Mouse (Mus musculus) MEL (cell line): ENCODE measurements around the gene Atp5l. TPM values are rescaled to one million over a fixed set of nuclear protein-coding genes. Genes with fewer than 3 reads are reported as not detected.

ENCODE experiments used
- DNase-seq: peaks from one replicate; pipeline ENCODE4 v3.0.0; 2011; ENCODE audit warnings: low read depth, low spot score
- H3K27ac ChIP-seq: 2 replicates; pipeline ENCODE4 v1.5.1; 2012; ENCODE audit warnings: low read depth, mild to moderate bottlenecking, control low read depth, low read length, moderate library complexity; ENCODE audit not compliant: control insufficient read depth
- H3K27me3 ChIP-seq, 2 experiments: fragments of 150-350 bp in 1 of 2; sonication (generic) in 1 of 2; 2 replicates each; pipeline ENCODE4 v1.6.1; 2012; ENCODE audit warnings: low read length in 2 of 2, mild to moderate bottlenecking in 2 of 2, improper control_type of control experiment in 1 of 2, moderate library complexity in 1 of 2; ENCODE audit not compliant: insufficient read depth in 2 of 2, control insufficient read depth in 1 of 2
- H3K36me3 ChIP-seq, 2 experiments: 2 replicates each; pipeline ENCODE4 v1.6.1; 2012 to 2014; ENCODE audit warnings: low read length in 2 of 2, improper control_type of control experiment in 1 of 2, inconsistent platforms in 1 of 2, mild to moderate bottlenecking in 1 of 2; ENCODE audit not compliant: insufficient read depth in 2 of 2, control insufficient read depth in 1 of 2
- H3K4me1 ChIP-seq, 2 experiments: fragments of 150-350 bp in 1 of 2; sonication (generic) in 1 of 2; 2 replicates each; pipeline ENCODE4 v1.6.1; 2012; ENCODE audit warnings: low read length in 2 of 2, improper control_type of control experiment in 1 of 2, mild to moderate bottlenecking in 1 of 2; ENCODE audit not compliant: insufficient read depth in 2 of 2, control insufficient read depth in 1 of 2
- H3K4me3 ChIP-seq, 2 experiments: fragments of 150-350 bp in 1 of 2; sonication (generic) in 1 of 2; 2 replicates each; pipeline ENCODE4 v1.5.1; 2012; ENCODE audit warnings: low read depth in 2 of 2, low read length in 2 of 2, mild to moderate bottlenecking in 2 of 2, moderate library complexity in 2 of 2, control low read depth in 1 of 2, improper control_type of control experiment in 1 of 2; ENCODE audit not compliant: control insufficient read depth in 1 of 2, insufficient read depth in 1 of 2
- H3K79me2 ChIP-seq: 2 replicates; pipeline ENCODE4 v1.6.1; 2012; ENCODE audit warnings: mild to moderate bottlenecking, low read length, moderate library complexity; ENCODE audit not compliant: control insufficient read depth, poor library complexity, insufficient read depth
- H3K9ac ChIP-seq: 2 replicates; pipeline ENCODE4 v1.6.1; 2012; ENCODE audit warnings: low read depth, mild to moderate bottlenecking, control low read depth, low read length, moderate library complexity; ENCODE audit not compliant: control insufficient read depth, poor library complexity, severe bottlenecking
- H3K9me3 ChIP-seq: fragments of 150-350 bp; sonication (generic); replicated peaks from 2 replicates; pipeline ENCODE4 v1.6.1; 2012; ENCODE audit warnings: mild to moderate bottlenecking, low read length, improper control_type of control experiment, moderate library complexity; ENCODE audit not compliant: insufficient read depth
- BHLHE40 ChIP-seq: IDR thresholded peaks from 2 replicates; pipeline ENCODE4 v1.6.1; 2012; ENCODE audit warnings: low read depth, mild to moderate bottlenecking, inconsistent platforms, low read length, improper control_type of control experiment, borderline replicate concordance
- CHD1 ChIP-seq: IDR thresholded peaks from 2 replicates; pipeline ENCODE4 v1.6.1; 2012; ENCODE audit warnings: low read depth, mild to moderate bottlenecking, inconsistent platforms, low read length, improper control_type of control experiment
- CHD2 ChIP-seq: IDR thresholded peaks from 2 replicates; pipeline ENCODE4 v1.6.1; 2011; ENCODE audit warnings: low read length, improper control_type of control experiment
- CTCF ChIP-seq, 3 experiments: IDR thresholded peaks in 2 of 3; conservative IDR thresholded peaks in 1 of 3; 2 replicates each; pipeline ENCODE4 v1.5.1; 2011 to 2012; ENCODE audit warnings: low read length in 3 of 3, low read depth in 2 of 3, mild to moderate bottlenecking in 2 of 3, improper control_type of control experiment in 1 of 3, inconsistent platforms in 1 of 3, mixed read lengths in 1 of 3, moderate library complexity in 1 of 3; ENCODE audit not compliant: control insufficient read depth in 1 of 3, insufficient read depth in 1 of 3, poor library complexity in 1 of 3, severe bottlenecking in 1 of 3
- ELF1 ChIP-seq: IDR thresholded peaks from 2 replicates; pipeline ENCODE4 v1.6.1; 2014; ENCODE audit warnings: low read depth, mild to moderate bottlenecking, inconsistent platforms, low read length, improper control_type of control experiment, moderate library complexity
- EP300 ChIP-seq, 2 experiments: IDR thresholded peaks; 2 replicates each; pipeline ENCODE4 v1.6.1; 2011; ENCODE audit warnings: improper control_type of control experiment in 2 of 2, low read length in 2 of 2, low read depth in 1 of 2, mild to moderate bottlenecking in 1 of 2
- ETS1 ChIP-seq: IDR thresholded peaks from 2 replicates; pipeline ENCODE4 v1.6.1; 2012; ENCODE audit warnings: low read depth, mild to moderate bottlenecking, inconsistent platforms, low read length, improper control_type of control experiment, moderate library complexity
- GATA1 ChIP-seq: IDR thresholded peaks from 2 replicates; pipeline ENCODE4 v1.6.1; 2011; ENCODE audit warnings: low read depth, low read length, improper control_type of control experiment
- HCFC1 ChIP-seq: IDR thresholded peaks from 2 replicates; pipeline ENCODE4 v1.6.1; 2012; ENCODE audit warnings: low read depth, mild to moderate bottlenecking, inconsistent platforms, low read length, improper control_type of control experiment, moderate library complexity
- JUND ChIP-seq: IDR thresholded peaks from 2 replicates; pipeline ENCODE4 v1.6.1; 2011; ENCODE audit warnings: low read depth, mild to moderate bottlenecking, improper control_type of control experiment, low read length
- KAT2A ChIP-seq: conservative IDR thresholded peaks from 2 replicates; pipeline ENCODE4 v1.6.1; 2012; ENCODE audit warnings: low read depth, low read length, improper control_type of control experiment, inconsistent platforms
- MAFK ChIP-seq: IDR thresholded peaks from 2 replicates; pipeline ENCODE4 v1.6.1; 2011; ENCODE audit warnings: low read depth, mild to moderate bottlenecking, low read length, improper control_type of control experiment, borderline replicate concordance
- MAX ChIP-seq: IDR thresholded peaks from 2 replicates; pipeline ENCODE4 v1.6.1; 2011; ENCODE audit warnings: low read length, improper control_type of control experiment
- MAZ ChIP-seq: IDR thresholded peaks from 2 replicates; pipeline ENCODE4 v1.6.1; 2012; ENCODE audit warnings: low read depth, mild to moderate bottlenecking, inconsistent platforms, low read length, improper control_type of control experiment
- MEF2A ChIP-seq: IDR thresholded peaks from 2 replicates; pipeline ENCODE4 v1.6.1; 2014; ENCODE audit warnings: low read depth, mild to moderate bottlenecking, inconsistent platforms, low read length, improper control_type of control experiment; ENCODE audit not compliant: poor library complexity, insufficient replicate concordance, severe bottlenecking; ENCODE audit errors: extremely low read depth
- MXI1 ChIP-seq: IDR thresholded peaks from 2 replicates; pipeline ENCODE4 v1.6.1; 2011; ENCODE audit warnings: mild to moderate bottlenecking, low read depth, low read length, improper control_type of control experiment
- MYB ChIP-seq: IDR thresholded peaks from 2 replicates; pipeline ENCODE4 v1.6.1; 2011; ENCODE audit warnings: mild to moderate bottlenecking, low read depth, low read length, improper control_type of control experiment
- MYC ChIP-seq: IDR thresholded peaks from 2 replicates; pipeline ENCODE4 v1.6.1; 2011; ENCODE audit warnings: low read depth, mild to moderate bottlenecking, low read length, improper control_type of control experiment, moderate library complexity
- NELFE ChIP-seq: IDR thresholded peaks from 2 replicates; pipeline ENCODE4 v1.6.1; 2011; ENCODE audit warnings: low read depth, low read length, improper control_type of control experiment
- POLR2AphosphoS2 ChIP-seq: IDR thresholded peaks from 2 replicates; pipeline ENCODE4 v1.6.1; 2011; ENCODE audit warnings: low read length, improper control_type of control experiment
- POLR2AphosphoS5 ChIP-seq: IDR thresholded peaks from 2 replicates; pipeline ENCODE4 v1.6.1; 2012; ENCODE audit warnings: low read depth, borderline replicate concordance, mild to moderate bottlenecking, inconsistent platforms, low read length, moderate library complexity, mixed read lengths
- RCOR1 ChIP-seq: IDR thresholded peaks from 2 replicates; pipeline ENCODE4 v1.6.1; 2012; ENCODE audit warnings: low read depth, mild to moderate bottlenecking, inconsistent platforms, low read length, improper control_type of control experiment
- SMC3 ChIP-seq: IDR thresholded peaks from 2 replicates; pipeline ENCODE4 v1.6.1; 2011; ENCODE audit warnings: low read depth, low read length, improper control_type of control experiment
- TAL1 ChIP-seq: IDR thresholded peaks from 2 replicates; pipeline ENCODE4 v1.6.1; 2012; ENCODE audit warnings: mild to moderate bottlenecking, inconsistent platforms, low read length, moderate library complexity, mixed read lengths
- TCF12 ChIP-seq: IDR thresholded peaks from 2 replicates; pipeline ENCODE4 v1.6.1; 2014; ENCODE audit warnings: low read depth, mild to moderate bottlenecking, inconsistent platforms, low read length, improper control_type of control experiment, moderate library complexity
- UBTF ChIP-seq: IDR thresholded peaks from 2 replicates; pipeline ENCODE4 v1.6.1; 2012; ENCODE audit warnings: low read depth, mild to moderate bottlenecking, inconsistent platforms, low read length, improper control_type of control experiment, moderate library complexity, borderline replicate concordance; ENCODE audit not compliant: insufficient read depth
- ZKSCAN1 ChIP-seq: IDR thresholded peaks from 2 replicates; pipeline ENCODE4 v1.6.1; 2012; ENCODE audit warnings: low read depth, mild to moderate bottlenecking, inconsistent platforms, low read length, improper control_type of control experiment, moderate library complexity
- polyA plus RNA-seq, 2 experiments: library from polyadenylated mRNA; stranded (reverse) in 1 of 2; unstranded in 1 of 2; fragments of >175 nt in 1 of 2; fragments of >200 nt in 1 of 2; gene quantifications; 2 replicates each; pipeline versions ENCODE4 v1.2.1 to v1.2.4; 2012; ENCODE audit warnings: low replicate concordance in 2 of 2, low read depth in 1 of 2; ENCODE audit not compliant: insufficient read length in 2 of 2, insufficient read depth in 1 of 2, missing spikeins in 1 of 2
- total RNA-seq: library from RNA; depleted of rRNA; stranded (reverse); fragments of 300-350 nt; gene quantifications from 2 replicates; pipeline ENCODE4 v1.2.3, GENCODE M21; 2012

Gene Atp5l
- total and polyA plus RNA-seq, 3 experiments, result 320 to 719 TPM; not detected in 1

- TF ChIP-seq CTCF (IDR thresholded peaks at IDR 0.05 in 2 of 3, conservative IDR thresholded peaks at IDR 0.05 in 1 of 3; ENCODE audit: control insufficient read depth in 1 of 3, insufficient read depth in 1 of 3, low read depth in 2 of 3, low read length in 3 of 3, poor library complexity in 1 of 3, severe bottlenecking in 1 of 3), result no peak
- no peak for TF ChIP-seq MYB
- no peak for TF ChIP-seq NELFE
- peak; percentile 69 for TF ChIP-seq TCF12
- TF ChIP-seq SMC3, result no peak
- TF ChIP-seq POLR2AphosphoS5, result no peak
- no peak for TF ChIP-seq JUND
- no peak for TF ChIP-seq ZKSCAN1
- peak; percentile 50 for TF ChIP-seq ELF1
- TF ChIP-seq MAX, result peak; percentile 55; the same call in 1 of the 2 replicates
- TF ChIP-seq MAFK, result no peak
- TF ChIP-seq MXI1, result peak; percentile 20; the same call in 1 of the 2 replicates
- no peak for TF ChIP-seq KAT2A
- no peak for TF ChIP-seq CHD1
- TF ChIP-seq BHLHE40, result no peak
- no peak for TF ChIP-seq POLR2AphosphoS2
- TF ChIP-seq MAZ, result no peak
- no peak for TF ChIP-seq HCFC1
- TF ChIP-seq UBTF, result no peak
- peak; percentile 48; the same call in 1 of the 2 replicates for TF ChIP-seq RCOR1
- peak; percentile 57; the same call in 1 of the 2 replicates for TF ChIP-seq MYC
Observed at GRCm38 (mm10) chr9:44905620-44906019, 14.9 kb downstream of the Atp5l start (continued).

- DNase-seq, result peak; percentile 78
- Histone ChIP-seq H3K27me3 (no peaks in the 10 kb centered on the region), H3K4me1 (peaks cover 9 to 20% of the 10 kb centered on the region in 2 experiments), H3K4me3 (no peak overlapping the region), H3K9ac (no peak overlapping the region), H3K36me3 (peaks cover 0 to 14% of the 10 kb centered on the region in 2 experiments; a peak in 2 of 4 replicates), H3K79me2 (no peaks in the 10 kb centered on the region)
- peak in 1 of 2 experiments; percentile 52; a peak in 2 of 4 replicates for TF ChIP-seq EP300 (IDR thresholded peaks at IDR 0.05; ENCODE audit: low read depth in 1 of 2, low read length in 2 of 2)
- 0 out of 2 replicates have a peak, but pooled peaks have one; percentile 39 for TF ChIP-seq TCF12
- no peak for TF ChIP-seq MEF2A
- TF ChIP-seq TAL1, result peak; percentile 73
- TF ChIP-seq RCOR1, result peak; percentile 53; the same call in 1 of the 2 replicates
- no peak for TF ChIP-seq MYC
- peak; percentile 31; the same call in 1 of the 2 replicates for TF ChIP-seq GATA1
- no peak for TF ChIP-seq CHD2
- TF ChIP-seq ETS1, result peak; percentile 51; the same call in 1 of the 2 replicates
- TF ChIP-seq, all 39 proteins: peak for 6
- no peaks in the 10 kb centered on the region for H3K9me3 ChIP-seq
- H3K27ac ChIP-seq, result no peak overlapping the region
Observed at GRCm38 (mm10) chr9:44904964-44905363, 15.6 kb downstream of the Atp5l start.
